Mouse (Mus musculus): ENCODE measurements around the gene Mypn. TPM values are rescaled to one million over a fixed set of nuclear protein-coding genes. Genes with fewer than 3 reads are reported as not detected.

Mypn gene
- polyA plus RNA-seq, 1 experiment from 2014 or later = 0.15 TPM

DNA sequence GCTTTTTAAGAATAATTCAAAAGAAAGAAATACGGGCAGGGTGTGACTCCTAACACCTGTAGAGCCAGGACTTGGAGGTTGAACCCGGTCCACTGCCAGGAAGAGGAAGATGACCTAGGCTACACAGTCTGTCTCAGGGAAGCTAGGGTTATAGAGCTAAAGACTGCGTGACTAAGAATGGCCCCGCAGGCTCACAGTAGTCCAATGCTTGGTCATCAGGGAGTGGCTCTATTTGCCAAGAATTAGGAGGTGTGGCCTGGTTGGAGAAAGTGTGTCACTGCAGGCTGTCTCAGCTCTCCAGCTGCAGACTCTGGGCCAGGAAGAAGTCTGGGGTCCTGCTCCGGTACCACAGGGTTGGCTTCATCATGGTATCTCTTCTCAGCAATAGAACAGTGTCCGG, 32.9 kb upstream of the Mypn start:
- no peak overlapping the region for H3K4me2 ChIP-seq (replicated peaks)
- ATAC-seq (replicated peaks) = no peak
- H3K27me3 ChIP-seq = no peaks in the 10 kb centered on the region
- WGBS = 94% methylated on average over 6 of the region's 6 CpGs
- no peak overlapping the region for H3K9ac ChIP-seq (replicated peaks)
- H3K9me3 ChIP-seq = no peaks in the 10 kb centered on the region
- H3K4me3 ChIP-seq = no peak overlapping the region
- H3K36me3 ChIP-seq = no peaks in the 10 kb centered on the region
- H3K27ac ChIP-seq (replicated peaks) = no peak overlapping the region
- H3K4me1 ChIP-seq = no peaks in the 10 kb centered on the region

DNA sequence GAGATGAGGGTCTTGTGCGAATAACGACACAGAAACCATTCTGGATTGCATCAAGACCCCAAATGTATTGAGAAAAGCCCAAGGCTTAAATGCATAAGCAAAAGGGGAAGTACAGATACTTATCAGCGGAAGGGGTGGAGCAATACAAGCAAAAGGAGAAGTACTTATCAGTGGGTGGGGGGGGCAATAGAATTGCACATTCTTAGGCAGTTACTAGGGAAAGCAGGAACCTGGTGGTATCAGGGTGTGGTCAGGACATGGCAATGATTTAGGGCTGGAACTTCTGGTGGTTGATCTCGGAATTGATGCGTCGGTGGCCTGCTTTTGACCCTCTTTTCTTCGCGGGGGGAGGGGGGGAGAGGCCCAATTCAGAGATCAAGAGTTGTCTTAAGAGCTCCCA, 32.1 kb upstream of the Mypn start:
- Histone ChIP-seq H3K27me3 (no peaks in the 10 kb centered on the region), H3K36me3 (no peaks in the 10 kb centered on the region), H3K27ac (replicated peaks) (no peak overlapping the region), H3K9me3 (no peaks in the 10 kb centered on the region), H3K9ac (replicated peaks) (no peak overlapping the region), H3K4me3 (no peak overlapping the region), H3K4me2 (replicated peaks) (no peak overlapping the region), H3K4me1 (no peaks in the 10 kb centered on the region)
- 86% methylated on average over 8 of the region's 8 CpGs for WGBS
- ATAC-seq (replicated peaks) = no peak

DNA sequence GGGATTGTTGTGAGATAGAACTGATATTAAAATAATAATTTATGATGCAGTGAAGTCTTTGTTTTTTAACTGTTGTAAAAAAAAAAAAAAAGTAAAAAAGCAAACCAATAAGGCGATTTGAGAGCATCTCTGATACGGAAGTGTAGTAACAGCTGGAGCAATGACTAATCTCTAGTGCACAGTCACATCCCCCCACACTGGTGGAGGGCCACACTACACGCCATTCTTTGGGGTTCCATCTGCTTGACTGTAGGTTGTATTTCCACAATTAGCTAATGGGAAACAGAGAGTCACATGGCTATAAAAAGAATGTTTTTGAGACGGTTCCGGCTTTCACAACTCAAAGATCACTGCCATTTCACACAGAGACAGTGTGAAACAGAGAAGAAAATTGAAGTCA, 30.4 kb upstream of the Mypn start:
- no peaks in the 10 kb centered on the region for H3K27me3 ChIP-seq
- H3K4me2 ChIP-seq (replicated peaks) = no peak overlapping the region
- 87% methylated on average over 5 of the region's 5 CpGs for WGBS
- H3K27ac ChIP-seq (replicated peaks) = no peak overlapping the region
- H3K9ac ChIP-seq (replicated peaks) = no peak overlapping the region
- H3K9me3 ChIP-seq = no peaks in the 10 kb centered on the region
- no peaks in the 10 kb centered on the region for H3K36me3 ChIP-seq
- no peak for ATAC-seq (replicated peaks)
- no peak overlapping the region for H3K4me3 ChIP-seq
- H3K4me1 ChIP-seq = no peaks in the 10 kb centered on the region

DNA sequence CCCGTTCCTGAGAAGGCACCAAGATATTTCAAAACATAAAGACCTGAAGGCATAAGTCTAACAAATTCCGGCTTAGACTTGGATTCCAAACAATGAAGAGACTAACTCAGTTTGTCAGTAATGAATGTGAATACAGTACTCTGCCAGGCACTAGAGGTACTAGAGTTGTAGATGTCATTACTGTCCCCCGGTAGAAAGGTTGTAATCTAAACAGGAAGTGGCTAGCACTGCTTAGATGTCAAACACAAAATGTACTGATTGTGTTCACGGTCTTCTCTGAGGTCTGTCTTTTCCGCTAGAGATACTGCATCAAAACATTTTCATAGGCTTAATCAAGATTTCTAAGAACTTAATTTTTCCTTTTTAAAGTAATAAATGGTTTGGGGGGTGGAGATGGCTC, 27.9 kb upstream of the Mypn start:
- Histone ChIP-seq H3K27ac (replicated peaks) (no peak overlapping the region), H3K4me1 (no peaks in the 10 kb centered on the region), H3K9me3 (no peaks in the 10 kb centered on the region), H3K27me3 (no peaks in the 10 kb centered on the region), H3K9ac (replicated peaks) (no peak overlapping the region), H3K4me3 (no peak overlapping the region), H3K36me3 (no peaks in the 10 kb centered on the region), H3K4me2 (replicated peaks) (no peak overlapping the region)
- 85% methylated on average over 5 of the region's 5 CpGs for WGBS
- ATAC-seq (replicated peaks) = no peak

DNA sequence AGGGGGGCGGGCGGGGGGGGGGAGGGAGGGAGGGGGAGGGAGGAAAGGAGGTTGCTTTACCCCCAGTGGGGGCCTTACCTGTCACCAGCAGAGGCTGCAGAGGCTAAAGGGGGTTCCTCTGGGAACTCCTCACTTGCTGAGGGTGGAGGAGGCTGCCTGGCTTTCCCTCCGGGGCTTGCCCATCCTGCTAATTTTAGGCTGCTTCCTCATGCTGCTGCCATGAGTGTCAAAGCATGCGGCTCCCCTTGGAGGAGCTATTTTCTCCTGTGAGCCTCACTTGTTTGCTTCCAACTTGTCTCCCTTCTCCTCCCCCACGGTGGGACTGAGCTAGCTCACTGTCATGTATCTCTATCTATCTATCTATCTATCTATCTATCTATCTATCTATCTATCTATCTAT, 27.1 kb upstream of the Mypn start:
- H3K4me3 ChIP-seq = no peak overlapping the region
- no peak overlapping the region for H3K27ac ChIP-seq (replicated peaks)
- no peak overlapping the region for H3K4me2 ChIP-seq (replicated peaks)
- H3K9me3 ChIP-seq = no peaks in the 10 kb centered on the region
- H3K4me1 ChIP-seq = no peaks in the 10 kb centered on the region
- H3K9ac ChIP-seq (replicated peaks) = no peak overlapping the region
- H3K36me3 ChIP-seq = no peaks in the 10 kb centered on the region
- 45% methylated on average over 3 of the region's 5 CpGs for WGBS
- no peaks in the 10 kb centered on the region for H3K27me3 ChIP-seq
- ATAC-seq (replicated peaks) = no peak

DNA sequence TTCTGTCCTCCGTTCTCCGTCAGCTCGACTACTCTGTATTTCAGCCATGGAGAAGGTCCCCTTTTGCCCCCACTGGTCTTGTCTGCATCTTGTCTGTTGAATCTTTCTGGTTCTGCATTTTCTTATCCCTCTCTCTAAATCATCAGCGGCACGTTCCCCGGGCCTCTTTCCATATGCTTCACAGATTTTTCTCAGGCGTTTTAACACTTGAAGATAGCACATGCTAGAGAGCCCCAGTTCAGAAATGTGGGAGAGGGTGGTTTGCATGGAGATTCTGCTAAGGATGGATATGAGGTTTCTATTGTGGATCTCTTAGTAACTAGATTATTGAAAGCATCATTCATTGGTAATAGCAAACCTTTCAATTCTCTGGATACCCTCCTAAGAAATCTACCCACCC, 26.5 kb upstream of the Mypn start:
- 81% methylated on average over 7 of the region's 7 CpGs for WGBS

DNA sequence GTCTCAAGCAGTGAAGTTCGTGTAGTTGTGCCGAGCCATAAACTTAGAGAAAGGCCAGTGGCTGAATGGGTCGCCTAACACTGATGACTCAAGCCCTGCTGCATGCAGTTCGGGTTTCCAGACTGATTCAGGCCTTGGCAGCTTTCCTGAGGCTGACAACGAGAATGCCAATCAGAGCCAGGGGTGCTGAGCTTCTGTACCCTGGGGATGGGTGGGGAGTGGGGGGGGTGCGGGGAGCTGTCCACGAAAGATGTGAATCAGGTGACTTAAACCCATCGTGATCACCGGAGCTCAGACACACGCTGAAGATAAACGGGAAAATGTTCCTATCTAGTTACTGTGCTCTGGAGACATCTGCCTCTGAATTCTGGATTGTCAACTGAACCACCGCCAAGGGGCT, 20.6 kb upstream of the Mypn start:
- H3K4me3 ChIP-seq = no peak overlapping the region
- H3K4me2 ChIP-seq (replicated peaks) = no peak overlapping the region
- no peaks in the 10 kb centered on the region for H3K4me1 ChIP-seq
- no peak overlapping the region for H3K9ac ChIP-seq (replicated peaks)
- H3K9me3 ChIP-seq = no peaks in the 10 kb centered on the region
- no peak overlapping the region for H3K27ac ChIP-seq (replicated peaks)
- H3K27me3 ChIP-seq = no peaks in the 10 kb centered on the region
- H3K36me3 ChIP-seq = no peaks in the 10 kb centered on the region
- no peak for ATAC-seq (replicated peaks)
- 79% methylated on average over 12 of the region's 12 CpGs for WGBS

More for the DNA sequence above, 26.5 kb upstream of the Mypn start:
- ATAC-seq (replicated peaks) = no peak
- H3K9ac ChIP-seq (replicated peaks) = no peak overlapping the region
- H3K27me3 ChIP-seq = no peaks in the 10 kb centered on the region
- H3K36me3 ChIP-seq = no peaks in the 10 kb centered on the region
- no peak overlapping the region for H3K4me3 ChIP-seq
- no peak overlapping the region for H3K27ac ChIP-seq (replicated peaks)
- no peaks in the 10 kb centered on the region for H3K4me1 ChIP-seq
- H3K4me2 ChIP-seq (replicated peaks) = no peak overlapping the region
- no peaks in the 10 kb centered on the region for H3K9me3 ChIP-seq

DNA sequence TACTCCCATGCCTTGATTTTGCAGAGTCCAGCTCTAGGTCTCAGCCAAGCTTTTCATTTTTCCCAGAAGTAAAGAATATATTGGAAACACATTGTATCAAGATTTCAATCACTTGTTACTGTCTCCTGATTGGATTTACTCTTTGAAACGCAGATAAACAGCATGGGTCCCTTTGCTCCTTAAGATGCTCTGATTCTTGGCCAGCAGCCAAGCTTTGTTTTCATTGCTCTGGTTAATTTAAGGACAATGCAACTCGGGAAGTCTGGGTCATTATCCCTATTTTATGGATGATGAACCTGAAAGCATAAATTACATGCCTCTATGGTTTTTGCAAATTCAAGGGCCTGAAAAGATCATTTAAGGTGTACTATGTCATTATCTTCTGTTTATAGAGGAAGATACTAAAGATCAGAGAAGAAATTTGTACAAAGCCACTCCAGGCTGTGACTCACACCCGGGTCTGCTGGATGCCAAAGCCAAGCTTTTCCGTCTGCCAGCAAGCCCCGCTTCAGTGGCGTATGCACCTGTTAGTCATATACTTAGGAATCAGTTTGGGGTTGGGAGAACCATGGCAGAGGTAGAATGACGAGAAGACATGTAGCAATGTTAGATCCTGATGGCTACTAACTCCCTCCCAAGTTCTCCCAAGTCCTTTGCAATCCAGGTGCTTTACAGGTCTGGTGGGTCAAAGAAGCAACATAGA, 17.5 kb upstream of the Mypn start:
- H3K36me3 ChIP-seq = no peaks in the 10 kb centered on the region
- H3K4me2 ChIP-seq (replicated peaks) = no peak overlapping the region
- 32% methylated on average over 7 of the region's 7 CpGs for WGBS
- no peaks in the 10 kb centered on the region for H3K4me1 ChIP-seq
- no peak overlapping the region for H3K27ac ChIP-seq (replicated peaks)
- H3K9ac ChIP-seq (replicated peaks) = no peak overlapping the region
- H3K9me3 ChIP-seq = no peaks in the 10 kb centered on the region
- H3K27me3 ChIP-seq = no peaks in the 10 kb centered on the region
- ATAC-seq (replicated peaks) = no peak
- H3K4me3 ChIP-seq = no peak overlapping the region

DNA sequence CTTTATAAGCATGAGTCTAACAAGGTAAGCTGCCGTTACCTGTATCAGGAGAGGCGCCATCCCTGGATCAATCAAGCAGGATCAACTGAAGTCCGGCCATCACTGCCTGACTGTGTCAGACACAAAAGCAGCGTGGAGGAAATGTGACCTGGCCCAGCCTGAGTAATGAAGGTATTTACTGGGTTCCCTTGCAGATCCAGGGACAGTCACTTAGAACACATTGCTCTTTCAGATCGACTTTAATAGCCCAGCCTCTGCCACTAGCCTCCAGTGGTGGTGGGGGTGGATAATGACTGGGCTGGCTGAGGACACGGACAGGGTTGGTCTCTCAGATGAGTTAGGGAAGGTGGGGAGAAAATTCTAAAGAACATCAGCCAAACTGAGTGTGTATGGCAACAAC, 5.1 kb upstream of the Mypn start:
- H3K4me1 ChIP-seq = no peaks in the 10 kb centered on the region
- H3K9ac ChIP-seq (replicated peaks) = no peak overlapping the region
- WGBS = 60% methylated on average over 6 of the region's 6 CpGs
- no peaks in the 10 kb centered on the region for H3K27me3 ChIP-seq
- no peaks in the 10 kb centered on the region for H3K36me3 ChIP-seq
- H3K27ac ChIP-seq (replicated peaks) = no peak overlapping the region
- ATAC-seq (replicated peaks) = no peak
- no peaks in the 10 kb centered on the region for H3K9me3 ChIP-seq
- H3K4me3 ChIP-seq = no peak overlapping the region
- H3K4me2 ChIP-seq (replicated peaks) = no peak overlapping the region

DNA sequence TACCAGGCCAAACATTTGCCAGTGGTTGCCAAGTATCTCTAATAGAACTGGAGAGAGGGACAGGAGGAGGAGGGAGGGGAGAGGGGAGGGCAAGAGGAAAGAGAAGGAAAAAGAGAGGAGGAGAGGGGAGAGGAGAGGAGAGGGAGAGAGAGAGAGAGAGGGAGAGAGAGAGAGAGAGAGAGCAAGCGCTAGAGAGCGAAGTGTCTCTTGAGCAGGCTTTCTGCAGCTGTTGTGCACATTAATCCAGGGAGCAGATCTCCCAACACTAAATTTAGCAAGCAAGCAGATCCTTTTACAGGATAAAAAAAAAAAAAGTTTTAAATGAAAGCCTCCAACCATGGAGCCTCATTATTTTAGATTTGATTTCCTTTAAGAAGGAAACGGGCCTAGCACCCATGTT, 750 bp downstream of the Mypn start:
- H3K9ac ChIP-seq (replicated peaks) = no peak overlapping the region
- H3K4me2 ChIP-seq (replicated peaks) = no peak overlapping the region
- H3K27ac ChIP-seq (replicated peaks) = no peak overlapping the region
- H3K4me3 ChIP-seq = no peak overlapping the region
- ATAC-seq (replicated peaks) = no peak
- no peaks in the 10 kb centered on the region for H3K36me3 ChIP-seq
- no peaks in the 10 kb centered on the region for H3K9me3 ChIP-seq
- 62% methylated on average over 3 of the region's 3 CpGs for WGBS
- no peaks in the 10 kb centered on the region for H3K4me1 ChIP-seq
- H3K27me3 ChIP-seq = no peaks in the 10 kb centered on the region

DNA sequence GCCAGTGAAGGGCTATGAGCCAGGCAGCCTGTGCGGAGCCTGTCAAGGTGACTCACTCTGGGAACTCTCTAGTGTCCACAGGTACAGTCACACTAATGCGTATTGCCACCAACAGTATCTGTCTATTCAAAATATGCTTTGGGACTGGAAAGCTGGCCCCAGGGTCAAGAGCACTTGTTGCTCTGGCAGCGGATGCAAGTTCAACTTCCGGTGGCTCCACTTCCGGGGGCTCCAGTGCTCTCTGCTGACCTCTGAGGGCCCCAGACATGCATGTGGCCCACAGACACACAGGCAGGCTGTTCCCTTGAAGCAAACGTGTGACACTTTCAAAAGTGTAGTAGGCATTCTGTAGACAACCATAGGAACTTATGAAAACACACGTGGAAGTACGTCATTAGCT, 2.2 kb downstream of the Mypn start:
- WGBS = 83% methylated on average over 8 of the region's 8 CpGs
- ATAC-seq (replicated peaks) = no peak
- no peaks in the 10 kb centered on the region for H3K27me3 ChIP-seq

DNA sequence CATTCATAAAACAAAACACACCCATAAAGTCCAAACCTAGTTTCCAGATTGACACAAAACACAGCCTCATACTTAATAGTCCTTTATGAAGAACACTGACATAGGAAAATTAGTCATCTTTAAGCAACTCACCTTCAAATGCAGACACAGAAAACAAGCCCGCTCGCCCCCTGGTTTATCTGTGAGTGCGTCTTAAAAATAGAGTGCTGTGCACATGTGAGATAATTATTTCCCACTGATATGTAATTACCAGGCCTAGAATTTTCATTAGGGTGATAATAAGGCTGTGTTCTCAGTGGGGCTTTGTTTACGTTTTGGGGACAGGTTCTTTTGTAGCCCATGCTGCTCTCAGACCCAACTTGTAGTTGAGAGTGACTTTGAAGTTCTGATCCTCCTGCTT, 4.7 kb downstream of the Mypn start:
- 63% methylated on average over 4 of the region's 4 CpGs for WGBS
- H3K4me1 ChIP-seq = no peaks in the 10 kb centered on the region
- no peak overlapping the region for H3K9ac ChIP-seq (replicated peaks)
- no peak overlapping the region for H3K4me3 ChIP-seq
- no peaks in the 10 kb centered on the region for H3K36me3 ChIP-seq
- ATAC-seq (replicated peaks) = no peak
- H3K9me3 ChIP-seq = no peaks in the 10 kb centered on the region
- no peak overlapping the region for H3K27ac ChIP-seq (replicated peaks)
- H3K27me3 ChIP-seq = no peaks in the 10 kb centered on the region
- H3K4me2 ChIP-seq (replicated peaks) = no peak overlapping the region

More for the DNA sequence above, 2.2 kb downstream of the Mypn start:
- Histone ChIP-seq H3K27ac (replicated peaks) (no peak overlapping the region), H3K4me2 (replicated peaks) (no peak overlapping the region), H3K4me3 (no peak overlapping the region), H3K36me3 (no peaks in the 10 kb centered on the region), H3K4me1 (no peaks in the 10 kb centered on the region), H3K9me3 (no peaks in the 10 kb centered on the region), H3K9ac (replicated peaks) (no peak overlapping the region)

DNA sequence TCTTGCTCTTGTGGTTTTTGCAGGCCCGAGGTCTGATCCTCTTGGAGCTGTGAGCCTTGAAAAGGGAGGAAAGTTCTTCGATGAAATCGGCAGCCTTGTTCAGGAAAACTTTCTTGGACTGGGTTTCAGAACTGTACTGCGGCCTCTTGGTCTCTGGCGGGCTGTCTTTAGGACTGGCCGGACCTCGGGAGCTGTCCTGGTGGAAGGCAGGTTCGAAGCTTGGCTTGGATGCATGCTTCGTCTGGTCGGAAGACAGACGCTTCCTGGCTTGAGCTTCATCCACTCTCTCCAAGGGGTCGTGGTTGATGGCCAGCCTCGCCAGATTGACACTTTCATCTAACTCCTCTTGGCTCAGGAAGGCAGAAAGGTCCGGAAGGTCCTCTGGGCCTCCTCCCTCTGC, 11.0 kb downstream of the Mypn start:
- Histone ChIP-seq H3K9ac (replicated peaks) (no peak overlapping the region), H3K36me3 (no peaks in the 10 kb centered on the region), H3K4me3 (no peak overlapping the region), H3K27ac (replicated peaks) (no peak overlapping the region), H3K4me1 (no peaks in the 10 kb centered on the region), H3K9me3 (no peaks in the 10 kb centered on the region), H3K27me3 (no peaks in the 10 kb centered on the region), H3K4me2 (replicated peaks) (no peak overlapping the region)
- 86% methylated on average over 14 of the region's 14 CpGs for WGBS
- no peak for ATAC-seq (replicated peaks)

Data from forebrain, embryonic 15.5 days (tissue).